Mouse (Mus musculus): ENCODE data around the gene Gatm. TPM values are rescaled to one million over a fixed set of nuclear protein-coding genes. Genes with fewer than 3 reads are reported as not detected.

Gatm gene
- polyA plus RNA-seq, 1 experiment, result 4.6 TPM

- Histone ChIP-seq H3K4me1 (ENCODE audit: control insufficient read depth, insufficient read depth, insufficient read length, low read length) (no peaks in the 10 kb centered on the region), H3K27ac (replicated peaks; ENCODE audit: low read depth, low read length) (no peak overlapping the region), H3K4me3 (ENCODE audit: insufficient read depth, low read depth, low read length) (no peak overlapping the region)
Observed at GRCm38 (mm10) chr2:122628976-122629375, 17.9 kb upstream of the Gatm start.

GRCm38 (mm10) chr2:122625930-122626329, 14.8 kb upstream of the Gatm start:
- Histone ChIP-seq H3K4me3 (ENCODE audit: insufficient read depth, low read depth, low read length) (no peak overlapping the region), H3K27ac (replicated peaks; ENCODE audit: low read depth, low read length) (no peak overlapping the region), H3K4me1 (ENCODE audit: control insufficient read depth, insufficient read depth, insufficient read length, low read length) (no peaks in the 10 kb centered on the region)

GRCm38 (mm10) chr2:122621337-122622110, 10.4 kb upstream of the Gatm start:
- Histone ChIP-seq H3K27ac (replicated peaks; ENCODE audit: low read depth, low read length) (no peak overlapping the region), H3K4me1 (ENCODE audit: control insufficient read depth, insufficient read depth, insufficient read length, low read length) (no peaks in the 10 kb centered on the region), H3K4me3 (ENCODE audit: insufficient read depth, low read depth, low read length) (no peak overlapping the region)

GRCm38 (mm10) chr2:122618719-122619118, 7.6 kb upstream of the Gatm start:
- H3K4me3 ChIP-seq (ENCODE audit: insufficient read depth, low read depth, low read length), result no peak overlapping the region
- no peak overlapping the region for H3K27ac ChIP-seq (replicated peaks; ENCODE audit: low read depth, low read length)
- H3K4me1 ChIP-seq (ENCODE audit: control insufficient read depth, insufficient read depth, insufficient read length, low read length), result no peaks in the 10 kb centered on the region

- no peaks in the 10 kb centered on the region for H3K4me1 ChIP-seq (ENCODE audit: control insufficient read depth, insufficient read depth, insufficient read length, low read length)
- no peak overlapping the region for H3K27ac ChIP-seq (replicated peaks; ENCODE audit: low read depth, low read length)
- H3K4me3 ChIP-seq (ENCODE audit: insufficient read depth, low read depth, low read length), result no peak overlapping the region
Observed at GRCm38 (mm10) chr2:122617792-122618191, 6.7 kb upstream of the Gatm start.

GRCm38 (mm10) chr2:122616237-122616636, 5.1 kb upstream of the Gatm start:
- no peak overlapping the region for H3K4me3 ChIP-seq (ENCODE audit: insufficient read depth, low read depth, low read length)
- no peaks in the 10 kb centered on the region for H3K4me1 ChIP-seq (ENCODE audit: control insufficient read depth, insufficient read depth, insufficient read length, low read length)
- no peak overlapping the region for H3K27ac ChIP-seq (replicated peaks; ENCODE audit: low read depth, low read length)

GRCm38 (mm10) chr2:122611654-122611973, 511 bp upstream of the Gatm start:
- Histone ChIP-seq H3K27ac (replicated peaks; ENCODE audit: low read depth, low read length) (no peak overlapping the region; the same call in 1 of the 2 replicates), H3K4me3 (ENCODE audit: insufficient read depth, low read depth, low read length) (peak overlapping the region; percentile 60), H3K4me1 (ENCODE audit: control insufficient read depth, insufficient read depth, insufficient read length, low read length) (peaks cover 5% of the 10 kb centered on the region; the same call in 1 of the 2 replicates)

GRCm38 (mm10) chr2:122608820-122609219, 2.3 kb downstream of the Gatm start:
- peaks cover 5% of the 10 kb centered on the region; the same call in 1 of the 2 replicates for H3K4me1 ChIP-seq (ENCODE audit: control insufficient read depth, insufficient read depth, insufficient read length, low read length)
- no peak overlapping the region for H3K4me3 ChIP-seq (ENCODE audit: insufficient read depth, low read depth, low read length)
- no peak overlapping the region for H3K27ac ChIP-seq (replicated peaks; ENCODE audit: low read depth, low read length)

- Histone ChIP-seq H3K4me3 (ENCODE audit: insufficient read depth, low read depth, low read length) (no peak overlapping the region), H3K27ac (replicated peaks; ENCODE audit: low read depth, low read length) (no peak overlapping the region), H3K4me1 (ENCODE audit: control insufficient read depth, insufficient read depth, insufficient read length, low read length) (peaks cover 3% of the 10 kb centered on the region; the same call in 1 of the 2 replicates)
Observed at GRCm38 (mm10) chr2:122605829-122606228, 5.3 kb downstream of the Gatm start.

GRCm38 (mm10) chr2:122601354-122601753, 9.7 kb downstream of the Gatm start:
- H3K27ac ChIP-seq (replicated peaks; ENCODE audit: low read depth, low read length), result no peak overlapping the region
- no peak overlapping the region for H3K4me3 ChIP-seq (ENCODE audit: insufficient read depth, low read depth, low read length)
- no peaks in the 10 kb centered on the region for H3K4me1 ChIP-seq (ENCODE audit: control insufficient read depth, insufficient read depth, insufficient read length, low read length)

GRCm38 (mm10) chr2:122599736-122600135, 11.4 kb downstream of the Gatm start:
- H3K27ac ChIP-seq (replicated peaks; ENCODE audit: low read depth, low read length), result no peak overlapping the region

GRCm38 (mm10) chr2:122595461-122595860, 15.6 kb downstream of the Gatm start:
- H3K4me1 ChIP-seq (ENCODE audit: control insufficient read depth, insufficient read depth, insufficient read length, low read length), result no peaks in the 10 kb centered on the region
- H3K27ac ChIP-seq (replicated peaks; ENCODE audit: low read depth, low read length), result no peak overlapping the region
- no peak overlapping the region for H3K4me3 ChIP-seq (ENCODE audit: insufficient read depth, low read depth, low read length)

More at GRCm38 (mm10) chr2:122599736-122600135, 11.4 kb downstream of the Gatm start:
- Histone ChIP-seq H3K4me1 (ENCODE audit: control insufficient read depth, insufficient read depth, insufficient read length, low read length) (no peaks in the 10 kb centered on the region), H3K4me3 (ENCODE audit: insufficient read depth, low read depth, low read length) (no peak overlapping the region)

- H3K4me3 ChIP-seq (ENCODE audit: insufficient read depth, low read depth, low read length), result no peak overlapping the region
- no peak overlapping the region for H3K27ac ChIP-seq (replicated peaks; ENCODE audit: low read depth, low read length)
- H3K4me1 ChIP-seq (ENCODE audit: control insufficient read depth, insufficient read depth, insufficient read length, low read length), result no peaks in the 10 kb centered on the region
Observed at GRCm38 (mm10) chr2:122591213-122591612, 19.9 kb downstream of the Gatm start.

- Histone ChIP-seq H3K4me1 (ENCODE audit: control insufficient read depth, insufficient read depth, insufficient read length, low read length) (no peaks in the 10 kb centered on the region), H3K27ac (replicated peaks; ENCODE audit: low read depth, low read length) (no peak overlapping the region), H3K4me3 (ENCODE audit: insufficient read depth, low read depth, low read length) (no peak overlapping the region)
Observed at GRCm38 (mm10) chr2:122590351-122590750, 20.8 kb downstream of the Gatm start.

GRCm38 (mm10) chr2:122587861-122588519, 23.1 kb downstream of the Gatm start:
- Histone ChIP-seq H3K27ac (replicated peaks; ENCODE audit: low read depth, low read length) (no peak overlapping the region), H3K4me1 (ENCODE audit: control insufficient read depth, insufficient read depth, insufficient read length, low read length) (no peaks in the 10 kb centered on the region), H3K4me3 (ENCODE audit: insufficient read depth, low read depth, low read length) (no peak overlapping the region)

- Histone ChIP-seq H3K27ac (replicated peaks; ENCODE audit: low read depth, low read length) (no peak overlapping the region), H3K4me3 (ENCODE audit: insufficient read depth, low read depth, low read length) (no peak overlapping the region), H3K4me1 (ENCODE audit: control insufficient read depth, insufficient read depth, insufficient read length, low read length) (peaks cover 8% of the 10 kb centered on the region)
Observed at GRCm38 (mm10) chr2:122586258-122586657, 24.8 kb downstream of the Gatm start.

Data from brown adipose tissue, adult 24 weeks (tissue).